Comparison of ENCODE assay signal across 11 mouse cellular contexts in genomic region chr2:148171113-148171512, GRCm38 (mm10).
DNase-seq lines count a peak whose midpoint lies in the region; ATAC-seq lines count a peak whose summit lies in the region.
"Had no signal": no experiment of that assay in that cellular context is flagged by ENCODE, and none has a peak within 500 bp of the region (broad histone marks: within the 10 kb centered on the region; RNA-seq: fewer than 3 reads in every experiment).

No protein-coding gene starts in this region.

- no peak overlapping the region for H3K4me2 ChIP-seq in heart, embryonic 15.5 days
- H3K4me2 ChIP-seq: embryonic facial prominence, embryonic 12.5 days; liver, embryonic 15.5 days; neural tube, embryonic 12.5 days had no signal

- H3K9ac ChIP-seq in heart, embryonic 15.5 days: no peak overlapping the region
- H3K9ac ChIP-seq: embryonic facial prominence, embryonic 12.5 days; liver, embryonic 15.5 days; neural tube, embryonic 12.5 days had no signal

- peak; percentile 55; the same call in 1 of the 2 replicates for ATAC-seq in heart, embryonic 15.5 days (replicated peaks; ENCODE audit: insufficient number of reproducible peaks, insufficient read depth, low FRiP score, low read depth)
- no peak for ATAC-seq in megakaryocyte, adult 5-6 weeks (ENCODE audit: poor library complexity, severe bottlenecking)

- H3K9me3 ChIP-seq in heart, embryonic 15.5 days (replicated peaks): no peaks in the 10 kb centered on the region
- H3K9me3 ChIP-seq: embryonic facial prominence, embryonic 12.5 days; liver, embryonic 15.5 days; neural tube, embryonic 12.5 days had no signal

- no peaks in the 10 kb centered on the region for H3K36me3 ChIP-seq in heart, embryonic 15.5 days
- H3K36me3 ChIP-seq: embryonic facial prominence, embryonic 12.5 days; liver, embryonic 15.5 days; neural tube, embryonic 12.5 days had no signal

- no peaks in the 10 kb centered on the region for H3K27me3 ChIP-seq in heart, embryonic 15.5 days
- H3K27me3 ChIP-seq: embryonic facial prominence, embryonic 12.5 days; liver, embryonic 15.5 days; neural tube, embryonic 12.5 days had no signal

- peaks cover 10% of the 10 kb centered on the region for H3K4me1 ChIP-seq in heart, embryonic 15.5 days (replicated peaks)
- H3K4me1 ChIP-seq: liver, embryonic 15.5 days; neural tube, embryonic 12.5 days had no signal

- WGBS in heart, embryonic 15.5 days: 29% methylated on average over 4 of the region's 4 CpGs

- no peak overlapping the region for H3K4me3 ChIP-seq in heart, embryonic 15.5 days
- H3K4me3 ChIP-seq: embryonic facial prominence, embryonic 12.5 days; liver, embryonic 15.5 days; neural tube, embryonic 12.5 days had no signal

- peak overlapping the region; percentile 73 for H3K27ac ChIP-seq in heart, embryonic 15.5 days
- H3K27ac ChIP-seq: embryonic facial prominence, embryonic 12.5 days; liver, embryonic 15.5 days; neural tube, embryonic 12.5 days had no signal

- peak; percentile 35 for DNase-seq in adipocyte (ENCODE audit: low spot score)
- DNase-seq in adrenal gland, postnatal 14 days: peak; percentile 11
- peak; percentile 53 to 81 for DNase-seq in kidney, postnatal 36 days
- no peak for DNase-seq in c-Kit-positive CD71-positive TER-119-positive erythroid progenitor cells, embryonic 14.5 days (ENCODE audit: low spot score)
- no peak for DNase-seq in embryo, embryonic 10 days (ENCODE audit: low spot score)
- no peak for DNase-seq in ovary, postnatal 36 days (ENCODE audit: low spot score)

Comparison
In these comparisons a context has a peak if more than half of its experiments do, and no peak if none do; other contexts are left out.
1. DNase-seq: peak in adipocyte (single experiment), adrenal gland, postnatal 14 days (single experiment) and kidney, postnatal 36 days (2 of 2); none in c-Kit-positive CD71-positive TER-119-positive erythroid progenitor cells, embryonic 14.5 days (single experiment), embryo, embryonic 10 days (single experiment) and ovary, postnatal 36 days (single experiment).